Mouse (Mus musculus) liver, postnatal 0 days (tissue): ENCODE data around the gene Pde10a.

Source experiments
- CTCF ChIP-seq: sonication (generic); IDR thresholded peaks from 2 replicates; pipeline ENCODE4 v1.5.1; 2016; ENCODE audit warnings: antibody characterized with exemption, low read depth
- EP300 ChIP-seq: IDR thresholded peaks from 2 replicates; pipeline ENCODE4 v1.6.1; 2016; ENCODE audit warnings: antibody characterized with exemption, low read depth, mild to moderate bottlenecking

GRCm38 (mm10) chr17:8972152-8972854 is 447.1 kb downstream of the Pde10a start:
- TF ChIP-seq CTCF, result no peak
- TF ChIP-seq EP300, result no peak
